Mouse (Mus musculus) layer of hippocampus, adult 2 months (tissue): ENCODE measurements around the gene Rhou. TPM values are rescaled to one million over a fixed set of nuclear protein-coding genes. Genes with fewer than 3 reads are reported as not detected.
A peak's percentile ranks its signal among the peaks of the same experiment; 100 is the strongest.

ENCODE experiments used
- DNase-seq, 2 experiments: peaks; one replicate each; pipeline ENCODE4 v3.0.0; 2022; ENCODE audit warnings: low spot score in 2 of 2
- H3K27ac ChIP-seq: fragments of 200-600 bp; 2 replicates; pipeline ENCODE4 v1.8.1; 2022
- H3K4me3 ChIP-seq: fragments of 200-600 bp; 2 replicates; pipeline ENCODE4 v1.8.1; 2022; ENCODE audit warnings: mild to moderate bottlenecking
- CTCF ChIP-seq: fragments of 200-600 bp; conservative IDR thresholded peaks from 2 replicates; pipeline ENCODE4 v1.8.1; 2022; ENCODE audit warnings: antibody characterized with exemption, mild to moderate bottlenecking, moderate library complexity
- total RNA-seq, 2 experiments: library from RNA; stranded (reverse); gene quantifications; 2 replicates each; pipeline ENCODE4 v1.2.3; 2021

Rhou gene
- total RNA-seq, 2 experiments from 2014 or later: 43.9 to 44.7 TPM

- no peak for DNase-seq
- H3K4me3 ChIP-seq: no peak overlapping the region
Measured at GRCm38 (mm10) chr8:123684806-123685205, 31.1 kb downstream of the Rhou start.

GRCm38 (mm10) chr8:123685477-123685876 lies 31.7 kb downstream of the Rhou start:
- no peak for DNase-seq
- TF ChIP-seq CTCF: no peak
- Histone ChIP-seq H3K27ac (no peak overlapping the region), H3K4me3 (no peak overlapping the region)

More at GRCm38 (mm10) chr8:123684806-123685205, 31.1 kb downstream of the Rhou start:
- H3K27ac ChIP-seq: no peak overlapping the region
- no peak for TF ChIP-seq CTCF

GRCm38 (mm10) chr8:123687826-123688225 lies 34.1 kb downstream of the Rhou start:
- no peak for TF ChIP-seq CTCF
- H3K27ac ChIP-seq: no peak overlapping the region
- DNase-seq: no peak
- H3K4me3 ChIP-seq: no peak overlapping the region

- H3K27ac ChIP-seq: no peak overlapping the region
- TF ChIP-seq CTCF: no peak
- no peak for DNase-seq
- H3K4me3 ChIP-seq: no peak overlapping the region
Measured at GRCm38 (mm10) chr8:123692165-123692962, 38.6 kb downstream of the Rhou start.

- Histone ChIP-seq H3K4me3 (no peak overlapping the region), H3K27ac (no peak overlapping the region)
- no peak for DNase-seq
- TF ChIP-seq CTCF: no peak
Measured at GRCm38 (mm10) chr8:123696167-123696566, 42.4 kb downstream of the Rhou start.

GRCm38 (mm10) chr8:123697329-123697728 lies 43.6 kb downstream of the Rhou start:
- Histone ChIP-seq H3K27ac (no peak overlapping the region), H3K4me3 (no peak overlapping the region)
- DNase-seq: no peak
- TF ChIP-seq CTCF: no peak

- no peak for DNase-seq
- no peak for TF ChIP-seq CTCF
- Histone ChIP-seq H3K27ac (0 out of 2 replicates have a peak overlapping the region, but pooled peaks have one; percentile 5), H3K4me3 (no peak overlapping the region)
Measured at GRCm38 (mm10) chr8:123700399-123701070, 46.8 kb downstream of the Rhou start.

GRCm38 (mm10) chr8:123701952-123702587 lies 48.3 kb downstream of the Rhou start:
- TF ChIP-seq CTCF: no peak
- no peak for DNase-seq
- Histone ChIP-seq H3K27ac (no peak overlapping the region), H3K4me3 (no peak overlapping the region)

- Histone ChIP-seq H3K4me3 (no peak overlapping the region), H3K27ac (peak overlapping the region; percentile 60; the same call in 1 of the 2 replicates)
- DNase-seq: no peak
- TF ChIP-seq CTCF: no peak
Measured at GRCm38 (mm10) chr8:123705376-123705775, 51.6 kb downstream of the Rhou start.

- TF ChIP-seq CTCF: no peak
- no peak overlapping the region for H3K4me3 ChIP-seq
- DNase-seq: peak; percentile 49 to 57
- peak overlapping the region; percentile 67; the same call in 1 of the 2 replicates for H3K27ac ChIP-seq
Measured at GRCm38 (mm10) chr8:123707137-123707536, 53.4 kb downstream of the Rhou start.

- H3K27ac ChIP-seq: no peak overlapping the region
- DNase-seq: no peak
- TF ChIP-seq CTCF: no peak
- no peak overlapping the region for H3K4me3 ChIP-seq
Measured at GRCm38 (mm10) chr8:123708729-123709128, 55.0 kb downstream of the Rhou start.

GRCm38 (mm10) chr8:123710335-123710734 lies 56.6 kb downstream of the Rhou start:
- TF ChIP-seq CTCF: no peak
- no peak for DNase-seq
- Histone ChIP-seq H3K4me3 (no peak overlapping the region), H3K27ac (no peak overlapping the region)

Other genes starting within 250 kb of the Rhou start
- not detected for gene Mc1r, start 246.8 kb upstream of the Rhou start, total RNA-seq
- 100 to 1,000 TPM; 249 to 277 TPM for gene Tubb3, start 242.5 kb upstream of the Rhou start, total RNA-seq
- 10 to 100 TPM; 56.7 to 62.1 TPM for gene Def8, start 230.4 kb upstream of the Rhou start, total RNA-seq
- 10 to 100 TPM; 23.6 to 37.6 TPM for gene Afg3l1, start 176.0 kb upstream of the Rhou start, total RNA-seq
- gene Dbndd1, start 138.5 kb upstream of the Rhou start, total RNA-seq: 1 to 10 TPM; 9.7 to 9.8 TPM
- 10 to 100 TPM; 30.3 to 30.6 TPM for gene Gas8, start 135.1 kb upstream of the Rhou start, total RNA-seq
- gene Rab4a, start 152.1 kb downstream of the Rhou start, total RNA-seq: 10 to 100 TPM; 41.8 to 48.0 TPM
- gene Ccsap, start 206.3 kb downstream of the Rhou start, total RNA-seq: 10 to 100 TPM; 62.3 to 62.7 TPM
- gene Acta1, start 240.8 kb downstream of the Rhou start, total RNA-seq: 1 to 10 TPM; 6.0 to 6.5 TPM